Mouse (Mus musculus) naive thymus-derived CD4-positive, alpha-beta T cell, adult 2 months (primary cell): ENCODE results near the gene Gltpd2.
A peak's percentile ranks its signal among the peaks of the same experiment; 100 is the strongest.
"Not testable (repeated sequence)": the region's sequence is repeated elsewhere in the genome, so short reads cannot be mapped to it uniquely, and the experiment has no call there.

Experiments
- DNase-seq: peaks from one replicate; pipeline ENCODE4 v3.0.0-alpha.2; 2011; ENCODE audit warnings: low read depth

Gene Gltpd2

GRCm38 (mm10) chr11:70518923-70519322, at the start of gene Gltpd2:
Gene Gltpd2 (plus strand): TSS chr11:70519196.
- no peak for DNase-seq

GRCm38 (mm10) chr11:70469764-70470163, 49.2 kb upstream of the Gltpd2 start:
- DNase-seq = no peak

GRCm38 (mm10) chr11:70472716-70473115, 46.3 kb upstream of the Gltpd2 start:
- no peak for DNase-seq

GRCm38 (mm10) chr11:70473291-70473690, 45.7 kb upstream of the Gltpd2 start:
- DNase-seq = not testable (repeated sequence)

GRCm38 (mm10) chr11:70474872-70475534, 44.0 kb upstream of the Gltpd2 start:
- DNase-seq = no peak

- no peak for DNase-seq
Measured at GRCm38 (mm10) chr11:70485498-70485897, 33.5 kb upstream of the Gltpd2 start.

- no peak for DNase-seq
Measured at GRCm38 (mm10) chr11:70487816-70488215, 31.2 kb upstream of the Gltpd2 start.

GRCm38 (mm10) chr11:70489138-70489537, 29.9 kb upstream of the Gltpd2 start:
- DNase-seq = no peak

- DNase-seq = no peak
Measured at GRCm38 (mm10) chr11:70489684-70490083, 29.3 kb upstream of the Gltpd2 start.

GRCm38 (mm10) chr11:70499566-70500475, 19.2 kb upstream of the Gltpd2 start:
- DNase-seq = peak; percentile 48

GRCm38 (mm10) chr11:70500476-70500812, 18.6 kb upstream of the Gltpd2 start:
- DNase-seq = no peak

GRCm38 (mm10) chr11:70502018-70502417, 17.0 kb upstream of the Gltpd2 start:
- DNase-seq = no peak

GRCm38 (mm10) chr11:70504970-70505369, 14.0 kb upstream of the Gltpd2 start, which contains the start of gene Tm4sf5:
Gene Tm4sf5 (plus strand): TSS chr11:70505244.
- no peak for DNase-seq

GRCm38 (mm10) chr11:70506385-70506784, 12.6 kb upstream of the Gltpd2 start:
- peak; percentile 87 for DNase-seq

GRCm38 (mm10) chr11:70506962-70507515, 12.0 kb upstream of the Gltpd2 start:
- DNase-seq = no peak

GRCm38 (mm10) chr11:70509753-70510564, 9.0 kb upstream of the Gltpd2 start:
- DNase-seq = peak; percentile 86

- no peak for DNase-seq
Measured at GRCm38 (mm10) chr11:70511242-70511641, 7.8 kb upstream of the Gltpd2 start.

GRCm38 (mm10) chr11:70511825-70512224, 7.2 kb upstream of the Gltpd2 start:
- no peak for DNase-seq

- DNase-seq = no peak
Measured at GRCm38 (mm10) chr11:70512709-70513342, 6.2 kb upstream of the Gltpd2 start.

- no peak for DNase-seq
Measured at GRCm38 (mm10) chr11:70513520-70513919, 5.5 kb upstream of the Gltpd2 start.

GRCm38 (mm10) chr11:70514288-70514687, 4.7 kb upstream of the Gltpd2 start, which contains the start of gene Vmo1:
Gene Vmo1 (minus strand): TSS chr11:70514616.
- DNase-seq = no peak
